Mouse (Mus musculus): ENCODE measurements at regions not wholly inside any gene's neighbourhood (a gene's known extent, or its start where the extent isn't known, plus 50 kb on each side); places are given as distances from the start of the nearest gene placed in this dataset.

- peaks cover 4% of the 10 kb centered on the region; the same call in 1 of the 2 replicates for H3K27me3 ChIP-seq (ENCODE audit: control insufficient read depth, insufficient read depth, low read length)
- H3K4me1 ChIP-seq (ENCODE audit: control insufficient read depth in 2 of 2, insufficient read depth in 2 of 2, low read length in 2 of 2) = no peaks in the 10 kb centered on the region
- no peak overlapping the region for H3K27ac ChIP-seq (replicated peaks in 1 of 2; ENCODE audit: control insufficient read depth in 1 of 2, insufficient read depth in 1 of 2, low read depth in 2 of 2, low read length in 2 of 2)
- H3K36me3 ChIP-seq (ENCODE audit: control insufficient read depth, insufficient read depth, low read length) = no peaks in the 10 kb centered on the region
- no peaks in the 10 kb centered on the region for H3K9me3 ChIP-seq (ENCODE audit: control insufficient read depth, low read length)
- ATAC-seq (ENCODE audit: insufficient number of reproducible peaks, insufficient read depth, low FRiP score, low read depth) = no peak
- no peak overlapping the region for H3K9ac ChIP-seq (ENCODE audit: low read length)
- no peak overlapping the region for H3K4me3 ChIP-seq (ENCODE audit: control insufficient read depth in 1 of 2, insufficient read depth in 1 of 2, low read depth in 1 of 2, low read length in 2 of 2)
- no peak overlapping the region for H3K4me2 ChIP-seq (ENCODE audit: low read length)
- 53% methylated on average over 9 of the region's 9 CpGs for WGBS
Measured at GRCm38 (mm10) chr8:92427801-92428200, 70.4 kb downstream of the Irx5 start.

GRCm38 (mm10) chr8:92437075-92437663 is 79.7 kb downstream of the Irx5 start:
- H3K4me2 ChIP-seq (ENCODE audit: low read length) = no peak overlapping the region
- no peaks in the 10 kb centered on the region for H3K4me1 ChIP-seq (ENCODE audit: control insufficient read depth in 2 of 2, insufficient read depth in 2 of 2, low read length in 2 of 2)
- H3K9me3 ChIP-seq (ENCODE audit: control insufficient read depth, low read length) = no peaks in the 10 kb centered on the region
- WGBS = 82% methylated on average over 15 of the region's 15 CpGs
- no peak for ATAC-seq (ENCODE audit: insufficient number of reproducible peaks, insufficient read depth, low FRiP score, low read depth)
- no peak overlapping the region for H3K27ac ChIP-seq (replicated peaks in 1 of 2; ENCODE audit: control insufficient read depth in 1 of 2, insufficient read depth in 1 of 2, low read depth in 2 of 2, low read length in 2 of 2)
- H3K36me3 ChIP-seq (ENCODE audit: control insufficient read depth, insufficient read depth, low read length) = no peaks in the 10 kb centered on the region
- no peak overlapping the region for H3K4me3 ChIP-seq (ENCODE audit: control insufficient read depth in 1 of 2, insufficient read depth in 1 of 2, low read depth in 1 of 2, low read length in 2 of 2)
- H3K27me3 ChIP-seq (ENCODE audit: control insufficient read depth, insufficient read depth, low read length) = peaks cover 4% of the 10 kb centered on the region; the same call in 1 of the 2 replicates
- H3K9ac ChIP-seq (ENCODE audit: low read length) = no peak overlapping the region

GRCm38 (mm10) chr8:92438294-92438693 is 80.9 kb downstream of the Irx5 start:
- Histone ChIP-seq H3K9ac (ENCODE audit: low read length) (no peak overlapping the region), H3K36me3 (ENCODE audit: control insufficient read depth, insufficient read depth, low read length) (no peaks in the 10 kb centered on the region), H3K4me2 (ENCODE audit: low read length) (no peak overlapping the region), H3K27me3 (ENCODE audit: control insufficient read depth, insufficient read depth, low read length) (peaks cover 4% of the 10 kb centered on the region; the same call in 1 of the 2 replicates), H3K4me3 (ENCODE audit: control insufficient read depth in 1 of 2, insufficient read depth in 1 of 2, low read depth in 1 of 2, low read length in 2 of 2) (no peak overlapping the region), H3K9me3 (ENCODE audit: control insufficient read depth, low read length) (no peaks in the 10 kb centered on the region), H3K4me1 (ENCODE audit: control insufficient read depth in 2 of 2, insufficient read depth in 2 of 2, low read length in 2 of 2) (no peaks in the 10 kb centered on the region), H3K27ac (replicated peaks in 1 of 2; ENCODE audit: control insufficient read depth in 1 of 2, insufficient read depth in 1 of 2, low read depth in 2 of 2, low read length in 2 of 2) (no peak overlapping the region)
- no peak for ATAC-seq (ENCODE audit: insufficient number of reproducible peaks, insufficient read depth, low FRiP score, low read depth)
- WGBS = 33% methylated on average over 9 of the region's 9 CpGs

- Histone ChIP-seq H3K4me1 (ENCODE audit: control insufficient read depth in 2 of 2, insufficient read depth in 2 of 2, low read length in 2 of 2) (no peaks in the 10 kb centered on the region), H3K4me2 (ENCODE audit: low read length) (no peak overlapping the region), H3K27me3 (ENCODE audit: control insufficient read depth, insufficient read depth, low read length) (peaks cover 4% of the 10 kb centered on the region; the same call in 1 of the 2 replicates), H3K9ac (ENCODE audit: low read length) (no peak overlapping the region), H3K9me3 (ENCODE audit: control insufficient read depth, low read length) (no peaks in the 10 kb centered on the region), H3K36me3 (ENCODE audit: control insufficient read depth, insufficient read depth, low read length) (no peaks in the 10 kb centered on the region), H3K4me3 (ENCODE audit: control insufficient read depth in 1 of 2, insufficient read depth in 1 of 2, low read depth in 1 of 2, low read length in 2 of 2) (no peak overlapping the region), H3K27ac (replicated peaks in 1 of 2; ENCODE audit: control insufficient read depth in 1 of 2, insufficient read depth in 1 of 2, low read depth in 2 of 2, low read length in 2 of 2) (no peak overlapping the region)
- ATAC-seq (ENCODE audit: insufficient number of reproducible peaks, insufficient read depth, low FRiP score, low read depth) = no peak
- 64% methylated on average over 9 of the region's 9 CpGs for WGBS
Measured at GRCm38 (mm10) chr8:92439713-92440436, 82.5 kb downstream of the Irx5 start.

- Histone ChIP-seq H3K9ac (ENCODE audit: low read length) (no peak overlapping the region), H3K4me3 (ENCODE audit: control insufficient read depth in 1 of 2, insufficient read depth in 1 of 2, low read depth in 1 of 2, low read length in 2 of 2) (no peak overlapping the region), H3K36me3 (ENCODE audit: control insufficient read depth, insufficient read depth, low read length) (no peaks in the 10 kb centered on the region), H3K4me2 (ENCODE audit: low read length) (no peak overlapping the region), H3K27me3 (ENCODE audit: control insufficient read depth, insufficient read depth, low read length) (peaks cover 4% of the 10 kb centered on the region), H3K9me3 (ENCODE audit: control insufficient read depth, low read length) (no peaks in the 10 kb centered on the region), H3K4me1 (ENCODE audit: control insufficient read depth in 2 of 2, insufficient read depth in 2 of 2, low read length in 2 of 2) (no peaks in the 10 kb centered on the region), H3K27ac (replicated peaks in 1 of 2; ENCODE audit: control insufficient read depth in 1 of 2, insufficient read depth in 1 of 2, low read depth in 2 of 2, low read length in 2 of 2) (no peak overlapping the region)
- 60% methylated on average over 6 of the region's 6 CpGs for WGBS
- ATAC-seq (ENCODE audit: insufficient number of reproducible peaks, insufficient read depth, low FRiP score, low read depth) = no peak
Measured at GRCm38 (mm10) chr8:92442086-92442485, 84.7 kb downstream of the Irx5 start.

- H3K4me2 ChIP-seq (ENCODE audit: low read length) = no peak overlapping the region
- no peaks in the 10 kb centered on the region for H3K9me3 ChIP-seq (ENCODE audit: control insufficient read depth, low read length)
Measured at GRCm38 (mm10) chr8:92459291-92459690, 101.9 kb downstream of the Irx5 start.

GRCm38 (mm10) chr8:92460129-92460953 is 102.9 kb downstream of the Irx5 start:
- no peak; the same call in 1 of the 2 replicates for ATAC-seq (ENCODE audit: insufficient number of reproducible peaks, insufficient read depth, low FRiP score, low read depth)
- Histone ChIP-seq H3K4me2 (ENCODE audit: low read length) (peak overlapping the region; percentile 100), H3K27me3 (ENCODE audit: control insufficient read depth, insufficient read depth, low read length) (peaks cover 45% of the 10 kb centered on the region), H3K9me3 (ENCODE audit: control insufficient read depth, low read length) (no peaks in the 10 kb centered on the region), H3K4me3 (ENCODE audit: control insufficient read depth in 1 of 2, insufficient read depth in 1 of 2, low read depth in 1 of 2, low read length in 2 of 2) (peak overlapping the region; percentile 54 to 65), H3K36me3 (ENCODE audit: control insufficient read depth, insufficient read depth, low read length) (no peaks in the 10 kb centered on the region), H3K4me1 (ENCODE audit: control insufficient read depth in 2 of 2, insufficient read depth in 2 of 2, low read length in 2 of 2) (no peaks in the 10 kb centered on the region), H3K27ac (replicated peaks in 1 of 2; ENCODE audit: control insufficient read depth in 1 of 2, insufficient read depth in 1 of 2, low read depth in 2 of 2, low read length in 2 of 2) (no peak overlapping the region), H3K9ac (ENCODE audit: low read length) (peak overlapping the region; percentile 68)
- under 1% methylated on average over 93 of the region's 93 CpGs for WGBS

More at GRCm38 (mm10) chr8:92459291-92459690, 101.9 kb downstream of the Irx5 start:
- 77% methylated on average over 5 of the region's 5 CpGs for WGBS
- H3K4me3 ChIP-seq (ENCODE audit: control insufficient read depth in 1 of 2, insufficient read depth in 1 of 2, low read depth in 1 of 2, low read length in 2 of 2) = no peak overlapping the region
- H3K9ac ChIP-seq (ENCODE audit: low read length) = no peak overlapping the region
- H3K27ac ChIP-seq (replicated peaks in 1 of 2; ENCODE audit: control insufficient read depth in 1 of 2, insufficient read depth in 1 of 2, low read depth in 2 of 2, low read length in 2 of 2) = no peak overlapping the region
- no peak for ATAC-seq (ENCODE audit: insufficient number of reproducible peaks, insufficient read depth, low FRiP score, low read depth)
- no peaks in the 10 kb centered on the region for H3K4me1 ChIP-seq (ENCODE audit: control insufficient read depth in 2 of 2, insufficient read depth in 2 of 2, low read length in 2 of 2)
- no peaks in the 10 kb centered on the region for H3K36me3 ChIP-seq (ENCODE audit: control insufficient read depth, insufficient read depth, low read length)
- H3K27me3 ChIP-seq (ENCODE audit: control insufficient read depth, insufficient read depth, low read length) = peaks cover 45% of the 10 kb centered on the region

Data from heart, embryonic 14.5 days (tissue).